Mouse (Mus musculus) kidney, embryonic 16.5 days (tissue): Measurements from ENCODE around the gene St5. TPM values are rescaled to one million over a fixed set of nuclear protein-coding genes. Genes with fewer than 3 reads are reported as not detected.

Experiments used
- ATAC-seq: fragments of 200-750 bp; cut with Nextera tagmentation; 2 replicates; pipeline ENCODE4 v1.8.0; 2017; ENCODE audit warnings: moderate TSS enrichment; ENCODE audit not compliant: low FRiP score, low TSS enrichment
- H3K27ac ChIP-seq: fragments of 300-500 bp; sonication (generic); 2 replicates; pipeline ENCODE4 v1.5.1; 2014; ENCODE audit warnings: low read length
- H3K27me3 ChIP-seq: fragments of 300-500 bp; sonication (generic); 2 replicates; pipeline ENCODE4 v1.6.1; 2014; ENCODE audit warnings: low read length, control low read depth, mixed read lengths; ENCODE audit not compliant: insufficient read depth
- H3K36me3 ChIP-seq: fragments of 300-500 bp; sonication (generic); 2 replicates; pipeline ENCODE4 v1.6.1; 2014; ENCODE audit warnings: low read length, control low read depth, mixed read lengths; ENCODE audit not compliant: insufficient read depth
- H3K4me1 ChIP-seq: fragments of 300-500 bp; sonication (generic); 2 replicates; pipeline ENCODE4 v1.6.1; 2014; ENCODE audit warnings: low read length, control low read depth, mixed read lengths; ENCODE audit not compliant: insufficient read depth
- H3K4me2 ChIP-seq: fragments of 300-500 bp; sonication (generic); replicated peaks from 2 replicates; pipeline ENCODE4 v1.6.1; 2014; ENCODE audit warnings: low read depth, low read length
- H3K4me3 ChIP-seq: fragments of 300-500 bp; sonication (generic); 2 replicates; pipeline ENCODE4 v1.5.1; 2014; ENCODE audit warnings: mild to moderate bottlenecking, low read length
- H3K9ac ChIP-seq: fragments of 300-500 bp; sonication (generic); replicated peaks from 2 replicates; pipeline ENCODE4 v1.6.1; 2014; ENCODE audit warnings: low read length
- H3K9me3 ChIP-seq: fragments of 300-500 bp; sonication (generic); 2 replicates; pipeline ENCODE4 v1.6.1; 2016; ENCODE audit warnings: low read length, control low read depth
- WGBS: fragments of 180-500 bp; shearing (Covaris S2); extraction: QIAGEN DNeasy Blood & Tissue Kit; methylation state at CpG from one replicate; pipeline ENCODE4 v1.1.7; 2014; 5-methylcytosine and 5-hydroxymethylcytosine counted together
- polyA plus RNA-seq: library from polyadenylated mRNA; unstranded; fragments of >200 nt; fragmentation: Nextera tagmentation; extraction: Ambion mirVana; gene quantifications from 2 replicates; pipeline ENCODE4 v1.2.1, GENCODE M21; 2015

Gene St5
- polyA plus RNA-seq, 1 experiment from 2014 or later = 38.0 TPM

- Histone ChIP-seq H3K4me2 (no peak overlapping the region), H3K9ac (no peak overlapping the region), H3K27me3 (no peaks in the 10 kb centered on the region), H3K27ac (no peak overlapping the region), H3K9me3 (no peaks in the 10 kb centered on the region), H3K36me3 (no peaks in the 10 kb centered on the region), H3K4me3 (no peak overlapping the region), H3K4me1 (peaks cover 22% of the 10 kb centered on the region)
- ATAC-seq = no peak
- 88% methylated on average over 6 of the region's 6 CpGs for WGBS
Observed at GRCm38 (mm10) chr7:109579585-109580307, 123.7 kb downstream of the St5 start.

GRCm38 (mm10) chr7:109578880-109579584, 124.4 kb downstream of the St5 start:
- Histone ChIP-seq H3K27me3 (no peaks in the 10 kb centered on the region), H3K36me3 (0 out of 2 replicates have a peak, but pooled peaks cover 2% of the 10 kb centered on the region), H3K9me3 (no peaks in the 10 kb centered on the region), H3K4me2 (no peak overlapping the region), H3K9ac (no peak overlapping the region), H3K4me1 (peaks cover 22% of the 10 kb centered on the region), H3K27ac (no peak overlapping the region), H3K4me3 (no peak overlapping the region)
- 55% methylated on average over 2 of the region's 2 CpGs for WGBS
- ATAC-seq = no peak

GRCm38 (mm10) chr7:109576321-109577314, 126.8 kb downstream of the St5 start:
- Histone ChIP-seq H3K27me3 (no peaks in the 10 kb centered on the region), H3K9ac (no peak overlapping the region), H3K9me3 (no peaks in the 10 kb centered on the region), H3K36me3 (0 out of 2 replicates have a peak, but pooled peaks cover 3% of the 10 kb centered on the region), H3K4me1 (peaks cover 22% of the 10 kb centered on the region), H3K4me2 (no peak overlapping the region), H3K27ac (peak overlapping the region; percentile 47), H3K4me3 (no peak overlapping the region)
- ATAC-seq = peak; percentile 57; the same call in 1 of the 2 replicates
- 54% methylated on average over 11 of the region's 11 CpGs for WGBS

GRCm38 (mm10) chr7:109574166-109574565, 129.2 kb downstream of the St5 start:
- Histone ChIP-seq H3K9me3 (no peaks in the 10 kb centered on the region), H3K4me1 (peaks cover 18% of the 10 kb centered on the region), H3K27ac (no peak overlapping the region), H3K4me2 (no peak overlapping the region), H3K27me3 (no peaks in the 10 kb centered on the region), H3K36me3 (0 out of 2 replicates have a peak, but pooled peaks cover 3% of the 10 kb centered on the region), H3K4me3 (no peak overlapping the region), H3K9ac (no peak overlapping the region)
- WGBS = 94% methylated on average over 7 of the region's 7 CpGs
- ATAC-seq = no peak

- ATAC-seq = no peak
- WGBS = 89% methylated on average over 4 of the region's 4 CpGs
Observed at GRCm38 (mm10) chr7:109568391-109568892, 135.0 kb downstream of the St5 start.

GRCm38 (mm10) chr7:109566841-109567768, 136.3 kb downstream of the St5 start:
- no peak overlapping the region for H3K4me3 ChIP-seq
- no peaks in the 10 kb centered on the region for H3K27me3 ChIP-seq
- H3K27ac ChIP-seq = no peak overlapping the region
- no peak overlapping the region for H3K4me2 ChIP-seq
- H3K4me1 ChIP-seq = peaks cover 22% of the 10 kb centered on the region
- ATAC-seq = no peak
- H3K9me3 ChIP-seq = no peaks in the 10 kb centered on the region
- WGBS = 73% methylated on average over 11 of the region's 11 CpGs
- H3K9ac ChIP-seq = no peak overlapping the region
- H3K36me3 ChIP-seq = no peaks in the 10 kb centered on the region

More at GRCm38 (mm10) chr7:109568391-109568892, 135.0 kb downstream of the St5 start:
- Histone ChIP-seq H3K27ac (no peak overlapping the region), H3K27me3 (no peaks in the 10 kb centered on the region), H3K4me1 (peaks cover 8% of the 10 kb centered on the region), H3K36me3 (no peaks in the 10 kb centered on the region), H3K4me2 (no peak overlapping the region), H3K9ac (no peak overlapping the region), H3K4me3 (no peak overlapping the region), H3K9me3 (no peaks in the 10 kb centered on the region)

- no peak overlapping the region for H3K27ac ChIP-seq
- no peak for ATAC-seq
- no peaks in the 10 kb centered on the region for H3K27me3 ChIP-seq
Observed at GRCm38 (mm10) chr7:109566327-109566726, 137.1 kb downstream of the St5 start.

GRCm38 (mm10) chr7:109563775-109564362, 139.5 kb downstream of the St5 start:
- Histone ChIP-seq H3K4me2 (no peak overlapping the region), H3K4me3 (no peak overlapping the region), H3K9me3 (no peaks in the 10 kb centered on the region), H3K27ac (0 out of 2 replicates have a peak overlapping the region, but pooled peaks have one; percentile 15), H3K4me1 (peaks cover 26% of the 10 kb centered on the region), H3K36me3 (no peaks in the 10 kb centered on the region), H3K27me3 (no peaks in the 10 kb centered on the region), H3K9ac (no peak overlapping the region)
- no peak for ATAC-seq
- 52% methylated on average over 4 of the region's 4 CpGs for WGBS

More at GRCm38 (mm10) chr7:109566327-109566726, 137.1 kb downstream of the St5 start:
- no peak overlapping the region for H3K4me3 ChIP-seq
- no peaks in the 10 kb centered on the region for H3K9me3 ChIP-seq
- H3K9ac ChIP-seq = no peak overlapping the region
- H3K36me3 ChIP-seq = no peaks in the 10 kb centered on the region
- peaks cover 26% of the 10 kb centered on the region for H3K4me1 ChIP-seq
- H3K4me2 ChIP-seq = no peak overlapping the region
